Mouse (Mus musculus): ENCODE measurements around the gene Shld2.

Gene Shld2

DNA sequence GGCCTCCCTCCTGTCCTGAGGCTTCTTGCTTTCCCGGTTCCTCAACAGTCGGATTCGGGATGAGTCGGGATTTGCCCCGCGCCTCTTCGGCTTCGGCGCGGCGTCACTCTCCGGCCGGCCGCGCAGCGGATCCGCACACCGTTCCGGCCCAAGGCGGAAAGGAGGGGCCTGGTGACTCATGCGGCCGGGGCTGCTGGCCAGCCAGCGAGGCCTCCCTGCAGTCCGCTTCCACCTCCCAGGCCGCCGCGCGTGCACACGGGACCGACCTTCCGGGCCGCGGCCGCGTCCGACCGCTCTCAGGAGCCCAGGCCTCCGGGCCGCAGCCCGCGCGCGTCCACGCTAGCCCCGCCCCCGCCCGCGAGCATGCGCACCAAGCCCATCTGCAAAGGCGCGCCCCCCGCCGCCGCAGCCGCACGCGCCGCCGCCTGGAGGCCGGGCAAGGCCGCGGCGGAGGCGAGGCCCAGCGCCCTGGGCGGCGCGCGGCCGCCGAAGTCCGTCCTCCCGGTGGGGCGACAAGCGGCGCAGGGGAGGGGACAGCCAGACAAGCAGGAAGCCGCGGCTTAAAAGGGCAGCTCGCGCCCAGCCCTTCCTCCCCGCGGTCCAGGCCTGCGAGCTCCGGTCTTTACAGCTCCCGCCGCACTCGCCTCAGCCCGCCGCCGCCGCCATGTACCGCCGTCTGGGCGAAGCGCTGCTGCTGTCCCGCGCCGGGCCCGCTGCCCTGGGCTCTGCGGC lies at the start of gene Shld2, which contains the start of gene Glud1:
Shld2 (minus strand) TSS at position 260 of the 732 bp plus-strand sequence.
Glud1 (plus strand) TSS at position 494 of the 732 bp plus-strand sequence.
- ATAC-seq (ENCODE audit: low TSS enrichment) = peak; percentile 91

DNA sequence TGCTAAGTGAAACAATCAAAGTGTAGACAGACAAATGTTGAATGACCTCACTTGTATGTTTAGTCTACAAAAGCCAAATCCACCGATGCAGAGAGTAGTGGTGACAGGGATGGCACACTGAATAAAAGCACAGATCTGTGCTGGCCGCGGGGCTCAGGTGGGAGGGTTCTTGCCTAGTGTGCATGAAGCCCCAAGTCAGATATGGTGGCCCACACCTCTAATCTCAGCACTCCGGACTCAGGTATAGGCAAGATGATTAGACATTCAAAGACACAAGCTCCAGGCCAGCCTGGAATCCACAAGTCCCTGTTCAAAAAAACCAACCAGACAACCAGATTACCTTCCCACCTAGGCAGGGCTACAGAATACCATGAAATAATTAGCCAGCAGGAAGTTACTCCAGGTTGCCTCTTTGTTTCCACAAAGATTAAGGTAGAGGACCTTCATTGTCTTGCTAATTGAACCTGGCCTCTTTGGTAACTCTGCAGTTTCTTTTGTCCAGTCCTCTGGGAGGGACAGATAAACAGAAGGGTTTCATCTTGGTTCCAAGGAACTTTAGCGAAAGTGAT lies 49.5 kb upstream of the Shld2 start:
- no peak for ATAC-seq (ENCODE audit: low TSS enrichment)

DNA sequence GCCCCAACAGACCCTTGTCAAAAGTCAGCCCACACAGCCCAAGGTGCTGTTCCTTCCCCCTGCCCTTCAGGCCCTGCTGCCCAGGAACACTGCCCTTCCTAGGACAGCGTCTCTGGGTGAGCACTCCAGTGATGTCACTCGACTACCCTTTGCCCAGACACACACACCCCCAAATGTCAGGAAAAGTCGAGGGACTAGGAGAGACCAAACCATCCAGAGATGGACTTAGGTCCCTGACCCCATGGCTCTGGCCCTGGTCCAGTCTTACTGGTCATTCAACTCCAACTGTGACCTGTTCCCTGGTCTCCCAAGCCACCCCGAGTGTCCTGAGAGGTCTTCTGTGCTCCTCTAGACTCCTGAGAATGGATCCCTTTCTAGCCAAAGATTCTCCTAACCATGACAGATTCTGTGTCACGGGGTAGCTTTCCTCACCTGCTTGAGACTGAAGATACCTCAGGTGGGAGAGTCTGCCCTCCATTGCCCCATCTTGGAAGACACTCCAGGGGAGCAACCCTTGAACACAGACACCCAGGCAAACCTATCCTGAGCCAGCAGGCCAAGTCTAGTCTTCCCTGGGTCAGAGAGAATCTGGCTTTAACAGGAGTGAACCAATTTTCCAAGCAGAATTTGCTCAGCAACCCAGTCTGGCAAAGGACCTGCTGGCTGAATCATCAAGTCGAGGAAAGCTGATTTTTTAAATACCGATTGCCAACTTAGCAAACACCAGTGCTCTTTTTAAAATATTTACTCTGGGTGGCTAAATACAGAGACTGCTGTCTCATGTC lies 47.6 kb upstream of the Shld2 start:
- ATAC-seq (ENCODE audit: low TSS enrichment) = peak; percentile 45; the same call in 1 of the 2 replicates

DNA sequence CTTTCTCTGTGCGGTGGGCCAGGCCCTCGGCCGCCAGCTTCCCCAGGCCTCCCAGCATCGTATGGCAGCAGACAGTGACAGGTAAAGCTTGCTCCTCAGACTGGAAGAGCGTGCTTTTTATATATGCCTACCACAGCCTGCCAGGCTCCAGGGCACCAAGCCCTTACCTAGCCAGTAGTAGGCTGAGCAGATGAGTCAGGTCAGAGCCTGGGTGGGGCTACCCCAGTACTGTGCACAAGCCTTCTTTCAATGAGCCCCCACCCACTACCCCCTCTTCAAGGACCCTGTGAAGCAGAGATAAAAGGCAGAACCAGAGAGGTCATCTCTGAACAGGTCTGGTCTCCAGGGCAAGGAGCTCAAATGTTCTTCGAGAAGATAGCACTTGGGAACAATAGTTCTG lies 45.0 kb upstream of the Shld2 start, which contains the start of gene Fam25c:
Fam25c (minus strand) TSS at position 133 of the 400 bp plus-strand sequence.
- ATAC-seq (ENCODE audit: low TSS enrichment) = no peak

DNA sequence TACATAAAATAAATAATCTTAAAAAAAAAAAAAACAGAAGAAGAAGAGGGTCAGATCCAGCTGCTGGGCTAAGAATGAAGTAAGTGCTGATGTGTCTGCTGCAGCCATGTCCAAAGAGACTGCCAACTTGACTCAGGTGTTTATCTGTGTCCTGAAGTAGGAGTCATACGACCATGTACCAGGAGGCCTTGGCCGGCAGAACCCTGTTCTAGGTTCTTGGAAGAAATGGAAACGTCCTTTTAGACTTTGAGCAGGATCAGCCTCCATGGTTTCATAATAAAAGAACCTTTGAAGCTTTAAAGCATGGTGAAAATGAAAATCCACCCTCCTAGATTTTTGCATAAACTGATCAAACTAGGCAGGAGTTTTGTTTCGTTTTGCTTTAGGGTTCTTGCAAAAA lies 44.2 kb upstream of the Shld2 start:
- no peak for ATAC-seq (ENCODE audit: low TSS enrichment)

DNA sequence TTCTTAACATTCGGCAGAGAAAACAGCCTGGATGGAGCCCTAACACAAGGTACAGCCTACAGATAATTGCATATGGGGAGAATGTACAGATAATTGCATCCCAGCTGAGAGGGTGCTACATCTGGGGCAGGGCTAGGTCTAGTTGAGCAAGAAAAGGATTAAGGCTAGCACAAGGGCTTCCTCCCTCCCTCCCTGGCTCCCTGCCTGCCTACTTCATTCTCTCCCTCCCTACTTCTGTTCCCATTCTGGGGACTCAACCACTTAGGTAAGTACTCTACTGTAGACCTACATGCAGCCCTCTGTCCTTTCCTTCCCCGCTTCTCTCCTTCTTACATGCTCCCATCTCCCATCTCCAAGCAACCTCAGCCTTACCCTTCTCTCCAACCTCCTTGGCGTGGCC lies 43.0 kb upstream of the Shld2 start:
- ATAC-seq (ENCODE audit: low TSS enrichment) = no peak

DNA sequence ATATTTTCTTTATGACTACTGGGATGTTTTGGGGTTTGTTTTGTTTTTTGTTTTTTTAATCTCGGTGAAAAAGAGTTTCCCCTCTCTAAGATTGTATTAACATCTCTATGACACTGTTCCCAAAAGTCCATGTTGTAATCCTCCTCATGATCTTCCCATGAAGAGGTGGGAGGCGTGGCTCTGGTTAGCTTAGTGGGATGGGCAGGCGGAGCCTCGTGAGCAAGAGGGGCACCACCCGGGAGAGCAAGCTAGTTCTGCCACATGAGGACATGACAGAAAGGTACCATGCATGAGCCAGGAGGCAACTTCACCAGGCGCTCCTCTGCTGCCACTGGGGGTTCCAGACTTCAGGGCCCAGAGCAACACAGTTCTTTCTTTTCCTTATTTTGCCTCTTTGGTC lies 42.2 kb upstream of the Shld2 start:
- ATAC-seq (ENCODE audit: low TSS enrichment) = no peak

DNA sequence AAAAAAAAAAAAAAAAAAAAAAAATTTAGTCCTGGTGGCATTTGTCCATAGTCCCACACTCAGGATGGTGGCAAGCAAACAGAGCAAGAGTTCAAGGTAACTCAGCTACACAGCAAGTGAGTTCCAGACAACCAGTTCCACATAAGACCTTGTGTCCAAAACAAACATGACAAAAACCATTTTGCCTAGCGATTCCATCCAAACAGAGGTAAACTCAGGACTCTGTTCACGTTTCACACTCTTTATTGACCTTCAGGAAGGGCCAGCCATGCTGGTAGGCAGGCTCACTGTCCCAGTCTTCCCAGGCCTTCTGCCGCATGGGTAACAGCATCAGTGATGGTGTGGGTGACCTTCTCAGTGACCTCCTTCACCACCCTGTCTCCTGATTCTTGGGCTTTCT lies 41.4 kb upstream of the Shld2 start:
- no peak for ATAC-seq (ENCODE audit: low TSS enrichment)

DNA sequence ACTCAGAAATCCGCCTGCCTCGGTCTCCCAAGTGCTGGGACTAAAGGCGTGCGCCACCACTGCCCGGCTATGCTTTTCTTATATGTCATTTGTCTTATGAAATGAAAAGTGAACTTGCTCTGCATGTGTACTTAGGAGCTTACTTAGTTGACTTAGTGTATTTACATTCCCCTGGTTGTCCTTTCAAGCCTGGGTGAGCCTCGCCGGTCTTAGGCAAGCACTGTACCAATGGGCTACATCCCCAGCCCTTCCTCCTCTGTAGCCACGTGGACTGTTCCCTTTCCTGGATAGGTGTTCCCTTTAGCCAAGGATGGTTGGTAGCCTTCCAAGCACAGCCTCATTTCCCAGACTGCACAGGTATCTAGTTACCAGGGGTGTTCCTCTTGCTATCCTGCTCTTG lies 38.7 kb upstream of the Shld2 start:
- ATAC-seq (ENCODE audit: low TSS enrichment) = no peak

DNA sequence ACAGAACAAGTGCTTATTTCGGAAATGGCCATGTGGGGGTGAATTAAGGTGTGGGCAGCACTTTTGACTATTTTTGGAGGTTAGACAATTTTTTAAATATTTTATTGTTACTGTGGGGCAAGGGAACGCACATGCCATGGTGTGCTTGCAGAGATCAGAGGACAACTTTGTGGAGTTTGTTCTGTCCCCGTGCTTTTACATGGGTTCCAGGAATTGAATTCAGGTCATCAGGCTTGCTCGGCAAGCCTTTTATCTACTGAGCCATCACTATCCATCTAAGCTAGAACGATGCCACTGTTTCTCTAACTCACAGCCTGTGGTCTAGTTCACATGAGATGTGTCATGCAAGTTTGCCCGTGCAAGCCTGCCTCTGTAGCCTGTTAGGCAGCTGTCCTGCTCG lies 38.0 kb upstream of the Shld2 start:
- peak; percentile 39; the same call in 1 of the 2 replicates for ATAC-seq (ENCODE audit: low TSS enrichment)

DNA sequence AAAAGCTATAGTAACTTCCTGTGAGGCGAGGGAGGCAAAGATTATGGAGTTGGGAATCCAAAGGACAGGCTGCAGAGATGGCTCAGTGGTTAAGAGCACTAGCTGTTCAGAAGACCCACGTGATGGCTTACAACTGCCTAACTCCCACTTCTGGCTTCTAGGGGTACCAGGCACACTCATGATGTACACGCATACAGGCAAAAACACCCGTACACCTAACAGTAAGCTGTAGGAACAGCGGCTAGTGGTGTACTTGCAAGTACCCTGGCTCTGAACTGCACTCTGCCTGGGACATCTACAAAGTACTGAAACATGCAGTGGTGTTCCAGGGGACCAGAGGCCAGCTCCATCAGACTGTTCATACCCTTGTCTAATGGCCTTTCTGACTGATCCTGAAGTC lies 36.8 kb upstream of the Shld2 start:
- ATAC-seq (ENCODE audit: low TSS enrichment) = no peak

DNA sequence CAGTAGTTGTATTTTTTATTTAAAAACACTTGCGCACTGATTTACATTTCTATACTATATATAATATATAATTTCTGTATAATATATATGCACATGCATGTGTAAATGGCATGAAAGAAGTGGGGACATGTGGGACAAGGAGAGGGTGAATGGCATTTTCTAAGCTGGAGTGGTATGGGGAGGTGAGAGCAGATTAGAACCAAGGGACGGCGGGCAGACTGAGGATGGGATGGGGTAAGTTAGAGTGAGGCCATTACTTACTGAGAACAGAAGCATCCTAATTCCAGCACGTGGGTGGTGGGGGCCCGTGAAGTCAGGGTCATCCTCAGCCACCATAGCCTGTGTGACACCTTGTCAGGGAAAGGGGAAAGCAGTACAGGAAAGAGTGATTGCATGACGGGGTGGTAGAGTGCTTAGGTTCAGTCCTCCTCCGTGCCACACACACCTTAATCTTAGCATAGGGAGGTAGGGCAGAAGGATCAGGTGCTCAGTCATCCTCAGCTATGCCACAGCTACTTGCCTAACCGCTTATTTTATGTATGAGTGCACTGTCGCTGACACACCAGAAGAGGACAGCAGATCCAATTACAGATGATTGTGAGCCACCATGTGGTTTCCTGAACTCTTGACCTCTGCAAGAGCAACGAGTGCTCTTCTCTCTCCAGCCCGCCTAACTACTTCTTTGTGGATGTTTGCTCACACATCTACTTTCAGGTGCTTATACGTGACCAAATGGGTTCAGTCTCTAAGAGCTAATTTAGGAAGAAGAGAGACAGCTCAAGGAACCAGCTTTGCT lies 35.7 kb upstream of the Shld2 start:
- 0 out of 2 replicates have a peak, but pooled peaks have one; percentile 43 for ATAC-seq (ENCODE audit: low TSS enrichment)

DNA sequence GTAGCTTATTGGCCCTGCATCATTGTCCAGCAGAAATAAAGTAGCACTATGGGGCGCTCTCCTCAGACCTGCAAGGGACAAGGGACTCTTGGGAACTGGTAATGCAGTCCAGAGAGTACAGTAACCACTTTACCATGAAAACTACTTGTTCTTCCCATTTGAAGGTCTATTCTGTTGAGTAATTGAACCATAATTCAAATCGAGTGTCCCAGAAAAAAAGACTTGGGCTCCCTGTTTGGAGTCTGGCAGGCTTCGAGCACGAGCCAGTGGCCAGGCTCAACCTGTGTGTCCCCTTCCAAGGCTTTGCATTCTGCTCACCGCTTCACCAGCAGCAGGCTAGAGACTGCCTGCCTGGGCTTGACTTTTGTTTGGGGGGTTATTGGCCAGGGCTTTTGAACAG lies 34.1 kb upstream of the Shld2 start:
- ATAC-seq (ENCODE audit: low TSS enrichment) = no peak

DNA sequence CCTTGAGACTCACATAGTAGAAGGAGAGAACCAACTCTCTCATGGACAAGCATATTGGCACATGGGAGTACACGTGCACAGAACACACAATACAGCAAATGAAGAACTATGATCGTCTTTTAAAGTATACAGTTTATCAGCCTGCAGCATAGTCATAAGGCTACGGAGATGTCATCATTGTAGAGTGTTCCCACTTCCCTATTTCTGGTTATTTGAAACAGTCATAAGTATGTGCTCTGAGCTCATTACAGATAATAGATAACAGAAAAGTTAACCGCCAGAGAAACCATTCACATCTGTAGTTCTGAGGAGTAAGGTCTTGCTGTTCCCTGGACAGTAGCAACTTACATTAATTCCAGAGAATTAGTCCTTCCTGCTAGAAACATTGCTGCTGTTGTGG lies 32.8 kb upstream of the Shld2 start:
- no peak for ATAC-seq (ENCODE audit: low TSS enrichment)

DNA sequence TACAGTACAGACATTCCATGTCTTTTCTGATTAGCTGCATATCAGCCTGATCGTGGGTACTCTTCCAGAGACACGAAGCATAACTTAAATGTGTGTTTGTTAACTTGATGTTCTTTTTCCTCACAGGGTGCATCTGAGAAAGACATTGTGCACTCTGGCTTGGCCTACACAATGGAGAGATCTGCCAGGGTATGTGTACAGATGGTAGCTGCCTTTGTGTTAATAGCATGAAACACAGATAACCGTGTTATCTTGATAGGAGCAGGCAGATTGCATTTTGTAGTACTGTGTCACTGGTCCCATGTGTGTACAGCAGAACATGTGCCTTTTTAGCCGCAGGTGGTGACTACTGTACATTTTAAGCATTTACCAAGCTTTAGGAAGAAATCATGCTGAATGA lies 31.7 kb upstream of the Shld2 start:
- ATAC-seq (ENCODE audit: low TSS enrichment) = no peak

DNA sequence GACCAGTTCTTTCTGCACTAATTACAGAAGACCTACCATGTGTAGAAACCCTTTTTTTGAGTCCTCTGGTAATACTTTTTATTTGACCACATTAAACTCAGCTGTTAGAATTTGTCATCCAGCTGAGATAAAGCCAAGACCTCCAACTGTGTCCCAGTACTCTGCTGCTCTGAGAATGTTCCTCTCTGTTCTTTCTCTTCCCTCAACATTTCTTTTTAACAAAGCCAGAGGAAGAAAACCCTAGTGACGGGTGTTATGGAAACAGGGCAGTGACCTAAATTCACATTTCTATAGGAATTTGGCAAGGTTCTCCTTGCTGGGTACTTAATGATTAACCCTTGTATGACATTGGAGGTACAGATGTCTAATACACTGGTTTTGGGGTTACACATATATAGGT lies 29.2 kb upstream of the Shld2 start:
- no peak for ATAC-seq (ENCODE audit: low TSS enrichment)

DNA sequence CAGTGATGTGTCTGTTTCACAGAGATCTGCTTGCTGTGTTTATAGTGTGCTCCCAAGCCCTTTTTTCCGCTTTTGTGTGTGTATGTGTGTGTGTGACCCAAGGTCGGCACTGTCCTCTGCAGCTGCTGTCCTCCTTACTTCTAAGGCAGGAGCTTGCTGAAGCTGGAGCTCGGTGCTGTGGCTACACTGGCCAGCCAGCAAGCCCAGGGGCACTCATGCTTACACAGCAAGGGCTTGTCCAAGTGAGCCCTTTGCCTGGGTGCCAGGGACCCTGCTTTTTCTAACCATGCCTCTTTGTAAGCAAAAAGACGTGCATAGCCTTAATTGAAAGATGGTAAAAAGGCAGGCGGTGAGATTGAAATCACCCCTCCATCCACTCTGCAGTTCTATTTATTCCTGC lies 22.2 kb upstream of the Shld2 start:
- peak; percentile 76 for ATAC-seq (ENCODE audit: low TSS enrichment)

DNA sequence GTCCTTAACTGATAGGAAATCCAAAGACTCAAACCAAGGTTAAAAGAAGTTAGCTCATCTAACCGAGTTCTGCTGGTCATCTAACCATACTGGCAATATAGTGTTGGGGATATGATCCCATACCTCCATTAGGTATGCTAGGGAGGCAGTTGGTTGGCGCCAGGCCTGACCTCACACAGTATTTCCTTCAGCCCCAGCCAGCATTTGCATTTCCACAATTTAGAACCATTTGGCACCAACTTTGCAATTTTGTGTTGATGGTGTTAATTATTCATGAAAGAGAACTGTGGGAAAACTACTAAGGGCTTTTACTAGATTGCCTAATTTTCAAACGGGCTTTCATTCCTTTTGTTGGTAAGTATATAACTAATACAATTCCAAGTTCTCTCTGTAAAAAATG lies 21.6 kb upstream of the Shld2 start:
- ATAC-seq (ENCODE audit: low TSS enrichment) = 0 out of 2 replicates have a peak, but pooled peaks have one; percentile 20

DNA sequence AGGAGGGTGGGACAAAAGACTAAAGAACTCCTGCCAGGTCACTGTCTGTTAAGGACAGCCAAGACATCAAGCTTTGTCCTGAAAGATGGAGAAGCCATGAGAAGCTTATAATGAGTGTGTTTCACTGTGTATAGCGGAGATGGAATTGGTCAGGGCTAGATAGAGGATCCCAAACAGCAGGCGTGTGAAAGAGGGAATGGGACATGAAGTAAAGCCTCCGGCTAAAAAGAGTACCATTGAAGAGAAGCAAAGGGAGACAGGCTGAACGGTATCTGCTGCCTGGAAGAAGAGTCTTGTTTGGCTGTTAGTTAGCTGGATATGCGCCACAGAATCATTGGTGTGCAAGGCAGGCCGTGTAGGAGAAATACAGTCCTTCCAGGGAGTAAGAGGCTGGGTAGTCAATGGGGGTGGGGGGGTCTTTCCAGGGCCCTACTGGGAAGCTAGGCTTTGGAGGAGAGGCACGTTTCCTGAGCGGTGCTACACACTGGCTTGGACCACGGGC lies 20.4 kb upstream of the Shld2 start:
- ATAC-seq (ENCODE audit: low TSS enrichment) = no peak

DNA sequence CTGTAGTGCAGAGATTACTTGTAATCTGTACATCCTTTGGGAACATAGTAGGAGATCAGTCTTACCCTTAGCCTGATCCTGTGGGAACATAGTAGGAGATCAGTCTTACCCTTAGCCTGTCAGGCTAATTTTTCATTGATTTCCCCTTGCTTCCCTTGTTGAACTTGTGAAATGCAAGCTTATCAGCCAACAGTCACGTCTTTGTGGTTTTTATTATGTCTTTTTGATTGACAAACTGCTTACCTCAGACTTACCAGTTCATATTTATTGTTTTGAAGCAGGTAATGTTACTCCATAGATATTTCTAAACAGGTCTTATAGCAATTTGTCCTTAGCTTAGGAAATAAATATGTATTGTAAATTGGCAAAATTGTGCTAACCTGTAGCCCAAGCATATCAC lies 17.3 kb upstream of the Shld2 start:
- ATAC-seq (ENCODE audit: low TSS enrichment) = no peak

DNA sequence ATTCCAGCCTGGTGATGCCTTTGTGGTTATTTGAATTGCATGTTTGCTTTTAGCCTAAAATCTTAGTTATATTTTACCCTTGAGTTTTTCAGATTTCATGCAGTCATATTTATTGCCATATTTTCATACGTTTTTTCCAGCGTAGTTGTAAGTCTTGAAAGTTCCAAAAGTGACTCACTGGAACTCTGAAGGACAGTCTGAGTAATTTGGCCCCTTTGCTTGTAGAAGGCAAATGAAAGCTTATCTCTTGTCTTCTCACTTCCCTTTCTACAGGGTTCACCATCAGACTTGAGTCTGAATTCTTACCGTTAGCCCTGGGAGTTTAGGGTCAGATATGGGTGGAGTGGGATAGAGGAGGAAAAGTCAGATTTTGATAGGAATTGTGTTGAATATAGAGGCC lies 16.3 kb upstream of the Shld2 start:
- ATAC-seq (ENCODE audit: low TSS enrichment) = no peak

All from frontal cortex, adult (tissue).